Mouse (Mus musculus): ENCODE results near the gene Cpm. TPM values are rescaled to one million over a fixed set of nuclear protein-coding genes. Genes with fewer than 3 reads are reported as not detected.
"Not testable (repeated sequence)": the region's sequence is repeated elsewhere in the genome, so short reads cannot be mapped to it uniquely, and the experiment has no call there.

Gene Cpm
- polyA plus RNA-seq, 1 experiment from 2014 or later, result 3.1 TPM

DNA sequence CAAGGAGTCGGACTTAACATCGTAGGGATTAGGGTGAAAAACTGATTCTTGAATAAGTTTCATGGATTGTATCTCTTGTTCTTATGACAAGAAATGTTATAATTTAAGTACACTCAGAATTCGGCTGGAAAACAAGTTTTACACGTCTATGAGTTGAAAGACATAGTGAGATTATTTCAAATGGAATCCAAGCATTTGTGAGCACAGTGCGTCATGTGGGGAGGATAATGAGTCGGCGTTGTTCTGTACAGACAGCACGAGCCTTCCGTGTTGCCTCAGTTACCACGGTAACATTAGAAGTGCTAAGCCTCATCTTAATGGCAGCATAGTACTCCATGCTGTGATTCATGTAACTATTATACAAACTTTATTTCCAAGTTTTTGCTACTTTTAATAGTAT, 42.0 kb upstream of the Cpm start:
- WGBS, result 89% methylated on average over 10 of the region's 10 CpGs
- H3K27ac ChIP-seq (replicated peaks), result no peak overlapping the region
- H3K36me3 ChIP-seq, result no peaks in the 10 kb centered on the region
- H3K4me1 ChIP-seq, result no peaks in the 10 kb centered on the region
- no peaks in the 10 kb centered on the region for H3K27me3 ChIP-seq (replicated peaks)
- no peak overlapping the region for H3K4me3 ChIP-seq
- no peak overlapping the region for H3K9ac ChIP-seq
- ATAC-seq (ENCODE audit: extremely low read depth, insufficient number of reproducible peaks, low FRiP score, low TSS enrichment), result no peak
- no peak overlapping the region for H3K4me2 ChIP-seq
- H3K9me3 ChIP-seq, result peaks cover 4% of the 10 kb centered on the region

DNA sequence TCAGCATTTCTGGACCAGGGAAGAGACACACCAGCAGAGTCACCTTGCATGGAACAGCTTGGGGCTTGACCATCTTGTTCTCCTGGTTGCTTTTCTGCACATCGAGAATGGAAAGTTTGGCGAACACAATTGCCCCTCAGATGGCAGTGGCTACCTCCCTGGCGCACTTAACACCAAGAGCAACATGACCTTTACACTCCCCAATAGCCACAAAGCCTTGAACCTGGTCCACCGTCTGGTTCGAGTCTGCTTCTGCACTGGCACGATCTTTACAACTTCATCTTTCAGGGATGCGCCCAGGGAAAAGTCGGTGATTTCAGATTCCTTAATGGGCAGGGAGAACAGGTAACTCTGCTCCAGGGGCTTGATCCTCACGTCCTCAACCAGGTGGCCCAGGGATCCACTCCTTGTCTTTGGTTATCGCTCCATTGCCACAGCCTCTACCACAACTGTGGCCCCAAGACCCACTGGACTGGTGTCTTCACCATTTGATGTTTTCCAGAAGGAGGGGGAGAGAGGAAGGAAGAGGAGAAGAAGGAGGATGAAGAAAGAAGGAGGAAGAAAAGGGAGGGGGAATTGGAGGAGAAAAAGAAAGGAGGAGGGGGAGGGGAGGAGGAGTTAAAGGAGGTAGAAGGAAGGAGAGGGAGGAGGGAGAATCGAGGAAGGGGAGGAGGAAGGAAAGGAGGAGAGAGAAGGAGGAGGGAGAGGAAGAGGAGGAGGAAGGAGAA, 40.7 kb upstream of the Cpm start:
- not testable (repeated sequence) for H3K4me1 ChIP-seq; H3K9me3 ChIP-seq; H3K4me3 ChIP-seq; H3K27ac ChIP-seq (replicated peaks); H3K4me2 ChIP-seq; H3K27me3 ChIP-seq (replicated peaks); H3K9ac ChIP-seq; H3K36me3 ChIP-seq; ATAC-seq (ENCODE audit: extremely low read depth, insufficient number of reproducible peaks, low FRiP score, low TSS enrichment)
- WGBS, result 78% methylated on average over 11 of the region's 11 CpGs

DNA sequence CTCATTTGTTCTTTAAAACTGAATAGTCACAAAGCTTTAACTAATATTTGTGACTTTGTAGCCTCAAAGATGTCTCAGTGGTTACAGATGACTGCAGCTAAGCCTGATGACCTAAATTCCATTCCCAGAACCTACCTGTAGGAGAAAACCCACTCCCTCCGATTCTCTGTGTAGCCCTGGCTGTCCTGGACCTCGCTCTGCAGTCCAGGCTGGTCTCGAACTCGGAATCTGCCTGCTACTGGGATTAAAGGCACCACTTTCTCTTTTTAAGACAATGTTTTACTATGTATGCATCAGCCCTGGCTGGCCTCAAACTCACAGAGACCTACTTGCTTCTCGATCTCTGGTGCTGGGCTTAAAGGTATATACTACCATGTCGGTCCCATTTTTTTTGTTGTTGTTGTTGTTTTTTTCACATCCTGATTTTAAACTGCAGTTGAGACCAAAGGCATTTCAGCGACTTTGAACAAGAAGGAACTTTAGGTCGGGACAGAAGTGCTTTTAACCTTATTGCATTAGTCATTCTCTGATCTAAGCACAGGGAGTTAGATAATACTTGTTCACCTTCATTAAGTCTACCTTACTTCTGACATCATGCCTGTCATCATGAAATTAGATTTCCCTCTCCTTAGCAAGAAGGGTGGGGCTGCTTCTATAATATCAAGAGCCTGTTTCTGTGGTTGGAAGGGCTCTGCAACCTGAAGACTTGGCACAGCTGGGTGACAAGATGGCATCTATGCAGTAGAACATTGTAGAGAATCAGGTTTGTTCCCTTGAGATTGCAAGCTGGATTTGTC, 40.0 kb upstream of the Cpm start:
- no peak overlapping the region for H3K27ac ChIP-seq (replicated peaks)
- no peak overlapping the region for H3K4me2 ChIP-seq
- no peaks in the 10 kb centered on the region for H3K36me3 ChIP-seq
- peaks cover 4% of the 10 kb centered on the region for H3K9me3 ChIP-seq
- no peak overlapping the region for H3K4me3 ChIP-seq
- no peak for ATAC-seq (ENCODE audit: extremely low read depth, insufficient number of reproducible peaks, low FRiP score, low TSS enrichment)
- 78% methylated on average over 8 of the region's 8 CpGs for WGBS
- H3K4me1 ChIP-seq, result no peaks in the 10 kb centered on the region
- no peak overlapping the region for H3K9ac ChIP-seq
- H3K27me3 ChIP-seq (replicated peaks), result no peaks in the 10 kb centered on the region

DNA sequence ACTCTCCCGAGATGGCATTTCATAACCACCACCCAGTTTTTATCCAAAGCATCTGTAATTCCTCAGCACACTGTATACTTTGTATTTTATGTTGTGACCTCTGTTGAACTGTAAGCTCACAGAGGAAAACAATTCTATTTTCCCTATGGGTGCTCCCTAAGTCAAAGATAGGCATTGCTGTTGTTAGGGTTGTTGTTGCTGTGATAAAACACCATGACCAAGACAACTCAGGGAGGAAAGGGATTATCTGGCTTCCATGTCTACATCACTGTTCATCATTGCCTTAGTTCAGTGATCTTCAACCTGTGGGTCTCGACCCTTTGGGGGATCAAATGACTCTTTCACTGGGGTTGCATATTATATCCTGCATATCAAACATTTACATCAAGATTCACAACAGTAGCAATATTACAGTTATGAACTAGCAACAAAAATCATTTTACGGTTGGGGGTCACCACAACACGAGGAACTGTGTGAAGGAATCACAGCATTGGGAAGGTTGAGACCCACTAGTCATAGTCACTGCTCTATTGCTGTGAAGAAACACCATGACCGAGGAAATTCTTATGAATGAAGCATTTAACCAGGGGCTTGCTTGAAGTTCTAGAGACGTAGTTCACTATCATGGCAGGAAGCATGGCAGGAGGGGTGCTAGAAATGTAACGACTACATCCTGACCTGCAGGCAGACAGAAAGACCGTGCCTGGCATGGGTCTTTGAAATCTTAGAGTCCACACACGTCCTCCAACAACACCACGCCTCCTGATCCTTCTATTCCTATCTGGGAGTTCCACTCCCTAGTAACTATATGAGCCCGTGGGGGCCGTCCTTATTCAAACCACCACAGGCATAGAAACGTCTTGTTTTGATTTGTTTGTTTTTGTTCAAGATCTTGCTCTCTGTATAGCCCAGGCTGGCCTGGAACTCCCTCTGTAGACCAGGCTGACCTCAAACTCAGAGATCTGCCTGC, 38.7 kb upstream of the Cpm start:
- H3K4me1 ChIP-seq, result peaks cover under 1% of the 10 kb centered on the region; the same call in 1 of the 2 replicates
- no peak overlapping the region for H3K9ac ChIP-seq
- no peak overlapping the region for H3K4me2 ChIP-seq
- 0 out of 2 replicates have a peak, but pooled peaks cover 4% of the 10 kb centered on the region for H3K27me3 ChIP-seq (replicated peaks)
- no peaks in the 10 kb centered on the region for H3K9me3 ChIP-seq
- 68% methylated on average over 13 of the region's 13 CpGs for WGBS
- H3K27ac ChIP-seq (replicated peaks), result no peak overlapping the region
- no peaks in the 10 kb centered on the region for H3K36me3 ChIP-seq
- no peak for ATAC-seq (ENCODE audit: extremely low read depth, insufficient number of reproducible peaks, low FRiP score, low TSS enrichment)
- H3K4me3 ChIP-seq, result no peak overlapping the region

DNA sequence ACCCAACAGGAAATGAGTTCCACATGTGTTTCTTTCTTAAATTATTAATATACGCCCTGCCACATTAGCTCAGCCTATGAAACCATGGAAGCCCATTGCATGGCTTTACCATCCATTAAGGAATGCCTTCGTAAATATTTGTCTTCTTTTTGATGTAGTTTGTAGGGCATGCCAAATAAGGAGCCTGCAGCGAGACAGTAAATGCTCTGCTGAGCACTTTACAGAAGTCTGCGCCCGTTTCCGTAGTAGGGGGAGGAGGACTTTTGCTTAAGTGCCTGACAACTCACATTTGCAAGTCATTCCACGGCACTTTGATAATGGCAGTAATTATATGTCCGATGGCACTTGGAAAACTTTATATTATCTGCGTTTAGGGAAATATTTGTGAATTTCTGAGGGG, 37.5 kb upstream of the Cpm start:
- 0 out of 2 replicates have a peak, but pooled peaks cover 4% of the 10 kb centered on the region for H3K27me3 ChIP-seq (replicated peaks)
- H3K9ac ChIP-seq, result no peak overlapping the region
- H3K36me3 ChIP-seq, result no peaks in the 10 kb centered on the region
- no peak overlapping the region for H3K27ac ChIP-seq (replicated peaks)
- peaks cover 10% of the 10 kb centered on the region; the same call in 1 of the 2 replicates for H3K4me1 ChIP-seq
- WGBS, result 67% methylated on average over 9 of the region's 9 CpGs
- no peak overlapping the region for H3K4me2 ChIP-seq
- no peak for ATAC-seq (ENCODE audit: extremely low read depth, insufficient number of reproducible peaks, low FRiP score, low TSS enrichment)
- H3K4me3 ChIP-seq, result no peak overlapping the region
- H3K9me3 ChIP-seq, result no peaks in the 10 kb centered on the region

DNA sequence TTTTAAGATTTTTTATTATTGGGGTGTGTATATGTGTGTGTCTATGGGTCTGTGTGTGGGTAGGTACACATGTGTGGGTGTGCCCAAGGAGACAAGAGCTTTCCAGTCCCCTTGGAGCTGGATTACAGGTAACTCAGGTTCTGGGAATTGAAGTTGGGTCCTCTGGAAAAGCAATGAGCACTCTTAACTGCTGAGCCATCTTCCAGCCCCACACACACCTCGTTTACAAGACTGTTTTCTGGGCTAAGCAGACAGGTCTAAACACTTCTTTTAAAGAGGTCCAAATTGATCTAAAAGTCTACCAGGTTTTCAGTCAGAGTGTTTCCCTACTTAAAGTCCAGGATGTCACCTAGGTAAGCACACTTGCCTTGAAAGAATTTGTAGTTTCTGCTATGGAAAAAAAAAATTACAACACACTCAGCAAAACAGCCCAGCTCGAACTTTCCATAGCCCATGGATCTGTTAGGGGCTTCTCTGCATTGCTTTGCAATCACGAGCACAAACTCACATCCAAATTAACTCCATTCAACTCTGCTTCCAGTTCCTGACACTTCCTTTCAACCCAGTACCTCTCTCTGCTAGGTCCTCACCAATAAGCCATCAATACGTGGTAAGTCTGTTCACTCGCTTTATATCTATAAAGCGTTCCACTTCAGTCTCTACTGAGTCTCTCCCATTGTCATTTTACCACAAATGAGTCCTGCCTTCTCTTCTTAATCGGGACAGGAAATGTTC, 36.8 kb upstream of the Cpm start:
- Histone ChIP-seq H3K27me3 (replicated peaks) (0 out of 2 replicates have a peak, but pooled peaks cover 4% of the 10 kb centered on the region), H3K36me3 (no peaks in the 10 kb centered on the region)
- WGBS, result 72% methylated on average over 7 of the region's 7 CpGs

DNA sequence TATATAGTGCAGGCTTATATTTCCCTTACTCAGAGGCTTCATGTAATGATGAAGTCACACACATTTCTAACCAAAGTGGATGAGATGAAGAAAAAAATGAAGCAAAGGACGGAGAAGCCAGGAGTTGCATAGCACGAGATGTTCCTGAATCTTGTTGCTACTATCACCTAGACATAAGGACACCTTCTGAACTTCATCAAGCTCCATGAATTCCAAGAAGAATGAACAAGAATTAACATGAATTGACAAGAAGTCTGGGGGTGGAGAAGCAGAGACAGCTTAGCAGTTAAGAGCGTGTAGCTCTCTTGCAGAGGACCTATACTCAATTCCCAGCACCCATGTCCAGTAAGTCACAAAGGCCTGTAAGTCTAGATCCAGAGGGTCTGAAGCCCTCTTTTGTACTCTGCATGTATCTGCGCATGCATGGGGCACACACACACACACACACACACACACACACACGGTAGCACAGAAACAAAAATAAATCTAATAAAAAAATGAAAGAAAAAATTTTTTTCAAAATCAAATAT, 36.2 kb upstream of the Cpm start:
- no peak overlapping the region for H3K27ac ChIP-seq (replicated peaks)
- 0 out of 2 replicates have a peak, but pooled peaks cover 4% of the 10 kb centered on the region for H3K27me3 ChIP-seq (replicated peaks)
- H3K9me3 ChIP-seq, result no peaks in the 10 kb centered on the region
- WGBS, result 87% methylated on average over 5 of the region's 5 CpGs
- no peaks in the 10 kb centered on the region for H3K36me3 ChIP-seq
- no peak overlapping the region for H3K4me3 ChIP-seq
- peaks cover 10% of the 10 kb centered on the region; the same call in 1 of the 2 replicates for H3K4me1 ChIP-seq
- no peak for ATAC-seq (ENCODE audit: extremely low read depth, insufficient number of reproducible peaks, low FRiP score, low TSS enrichment)
- no peak overlapping the region for H3K4me2 ChIP-seq
- no peak overlapping the region for H3K9ac ChIP-seq

More for the DNA sequence above, 36.8 kb upstream of the Cpm start:
- Histone ChIP-seq H3K9ac (no peak overlapping the region), H3K4me3 (no peak overlapping the region), H3K4me1 (peaks cover 10% of the 10 kb centered on the region; the same call in 1 of the 2 replicates), H3K4me2 (no peak overlapping the region), H3K27ac (replicated peaks) (no peak overlapping the region), H3K9me3 (no peaks in the 10 kb centered on the region)
- ATAC-seq (ENCODE audit: extremely low read depth, insufficient number of reproducible peaks, low FRiP score, low TSS enrichment), result no peak

DNA sequence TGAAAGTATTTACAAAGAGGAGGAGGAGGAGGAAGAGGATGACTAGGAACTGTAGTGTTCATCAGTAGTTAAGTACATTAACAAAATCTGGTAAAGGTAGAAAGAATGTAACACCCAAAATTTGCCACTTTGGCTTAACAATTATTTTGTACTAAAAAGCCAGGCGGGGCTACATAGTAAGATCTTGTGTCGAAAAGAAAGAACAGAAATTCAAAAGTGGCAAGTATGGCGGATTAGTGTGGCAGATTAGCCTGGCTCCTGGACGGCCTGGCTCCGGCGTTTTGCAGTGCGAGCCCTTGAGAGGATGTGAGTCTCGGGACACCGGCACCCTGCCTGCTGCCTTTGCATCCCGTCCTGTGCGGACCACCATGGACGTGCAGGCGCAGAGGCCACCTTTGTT, 35.4 kb upstream of the Cpm start:
- Histone ChIP-seq H3K9ac (no peak overlapping the region), H3K27ac (replicated peaks) (no peak overlapping the region), H3K4me2 (no peak overlapping the region), H3K27me3 (replicated peaks) (0 out of 2 replicates have a peak, but pooled peaks cover 4% of the 10 kb centered on the region), H3K4me1 (peaks cover 10% of the 10 kb centered on the region; the same call in 1 of the 2 replicates), H3K36me3 (no peaks in the 10 kb centered on the region), H3K4me3 (no peak overlapping the region), H3K9me3 (no peaks in the 10 kb centered on the region)
- no peak for ATAC-seq (ENCODE audit: extremely low read depth, insufficient number of reproducible peaks, low FRiP score, low TSS enrichment)
- 77% methylated on average over 13 of the region's 13 CpGs for WGBS

DNA sequence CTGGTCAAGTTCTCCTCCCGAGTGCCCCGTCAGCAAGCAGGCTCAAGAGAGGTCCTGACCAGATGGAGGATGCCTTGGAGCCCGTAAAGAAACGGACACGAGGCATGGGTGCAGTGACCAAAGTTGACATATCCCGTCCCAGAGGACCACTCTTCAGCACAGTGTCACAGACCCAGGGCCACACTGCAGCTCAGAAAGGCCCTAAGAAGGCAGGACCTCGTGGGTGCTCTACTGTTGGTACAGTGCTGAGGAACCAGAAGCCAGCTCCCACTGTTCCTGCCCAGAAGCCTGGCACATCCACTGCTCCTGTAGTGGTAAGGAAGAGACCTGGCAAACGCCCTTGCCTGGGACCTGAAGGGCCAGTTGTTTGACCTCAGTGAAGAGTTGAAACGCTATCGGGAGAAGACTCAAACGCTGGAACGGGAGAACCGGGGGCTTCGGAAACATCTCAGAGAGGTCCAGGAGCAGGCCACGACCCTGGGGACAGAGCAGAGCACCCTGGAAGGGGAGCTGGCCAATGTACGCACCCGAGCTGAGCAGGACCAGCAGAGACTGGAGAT, 34.9 kb upstream of the Cpm start:
- Histone ChIP-seq H3K4me3 (no peak overlapping the region), H3K9ac (no peak overlapping the region), H3K4me1 (peaks cover 10% of the 10 kb centered on the region; the same call in 1 of the 2 replicates), H3K27me3 (replicated peaks) (0 out of 2 replicates have a peak, but pooled peaks cover 4% of the 10 kb centered on the region), H3K36me3 (no peaks in the 10 kb centered on the region), H3K9me3 (no peaks in the 10 kb centered on the region), H3K27ac (replicated peaks) (no peak overlapping the region), H3K4me2 (no peak overlapping the region)
- no peak for ATAC-seq (ENCODE audit: extremely low read depth, insufficient number of reproducible peaks, low FRiP score, low TSS enrichment)
- 81% methylated on average over 17 of the region's 17 CpGs for WGBS

DNA sequence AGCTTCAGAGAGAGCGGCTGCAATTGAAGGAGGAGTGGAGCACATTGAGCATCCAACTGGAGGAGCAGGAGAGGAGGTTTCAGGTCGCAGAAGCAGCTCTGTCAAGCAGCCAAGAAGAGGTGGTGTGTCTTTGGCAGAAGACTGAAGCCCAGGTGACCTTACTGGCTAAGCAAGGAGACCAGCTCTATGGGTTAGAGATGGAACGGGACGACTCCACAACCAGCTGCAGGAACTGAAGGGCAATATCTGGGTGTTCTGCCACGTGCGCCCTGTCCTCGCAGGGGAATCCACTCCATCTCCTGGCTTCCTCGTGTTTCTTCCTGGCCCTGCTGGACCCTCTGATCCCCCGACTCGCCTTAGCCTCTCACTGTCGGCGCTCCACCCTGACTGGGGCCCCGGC, 34.4 kb upstream of the Cpm start:
- no peaks in the 10 kb centered on the region for H3K36me3 ChIP-seq
- 0 out of 2 replicates have a peak, but pooled peaks cover 4% of the 10 kb centered on the region for H3K27me3 ChIP-seq (replicated peaks)
- H3K27ac ChIP-seq (replicated peaks), result no peak overlapping the region
- H3K4me1 ChIP-seq, result peaks cover 10% of the 10 kb centered on the region; the same call in 1 of the 2 replicates
- 87% methylated on average over 13 of the region's 13 CpGs for WGBS
- H3K9ac ChIP-seq, result no peak overlapping the region
- H3K4me3 ChIP-seq, result no peak overlapping the region
- H3K9me3 ChIP-seq, result no peaks in the 10 kb centered on the region
- H3K4me2 ChIP-seq, result no peak overlapping the region
- ATAC-seq (ENCODE audit: extremely low read depth, insufficient number of reproducible peaks, low FRiP score, low TSS enrichment), result no peak

Data from heart, embryonic 13.5 days (tissue).